Mouse (Mus musculus) thymus, postnatal 25 days (tissue): ENCODE results near the gene Gm20388.

Experiments used
- DNase-seq: peaks from one replicate; pipeline ENCODE4 v3.0.0; 2022

Gm20388 gene

DNA sequence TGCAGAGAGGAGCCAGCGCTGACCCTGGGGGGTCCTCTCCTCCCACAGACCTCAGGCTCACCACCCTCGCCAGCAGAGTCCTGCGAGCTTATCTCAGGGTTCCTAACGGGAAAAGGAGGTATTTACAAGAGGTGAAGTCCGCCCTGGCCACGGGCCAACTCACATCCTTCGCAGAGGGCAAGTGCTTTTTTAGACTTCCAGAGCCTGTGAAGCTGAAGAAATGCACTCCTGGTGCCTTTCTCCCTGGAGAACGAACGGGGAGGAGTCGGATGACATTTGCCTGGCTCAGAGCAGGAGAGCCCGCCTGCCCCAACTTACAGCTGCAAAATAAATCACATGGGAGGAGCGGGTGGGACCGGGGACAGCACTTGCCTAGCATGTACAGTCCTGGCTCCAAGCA is 1117.1 kb downstream of the Gm20388 start:
- DNase-seq: no peak

DNA sequence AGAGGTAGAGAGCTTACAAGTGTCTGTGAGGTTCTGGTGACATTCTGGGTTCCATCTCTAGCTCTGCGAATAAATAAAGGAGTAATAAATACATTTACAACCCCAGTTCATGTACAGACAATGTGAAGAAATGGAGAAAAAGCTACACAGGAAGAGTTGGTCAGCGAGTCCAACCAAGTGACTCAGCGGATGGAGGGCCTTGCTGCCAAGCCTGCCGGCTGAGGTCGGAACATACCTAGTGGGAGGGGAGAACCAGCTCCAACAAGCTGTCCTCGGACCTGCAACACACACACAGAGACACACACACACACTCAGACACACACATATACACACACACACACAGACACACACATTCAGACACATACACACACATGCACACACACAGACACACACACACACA is 1118.4 kb downstream of the Gm20388 start:
- no peak for DNase-seq

GRCm38 (mm10) chr8:121030496-121031040 is 1119.9 kb downstream of the Gm20388 start:
- peak; percentile 56 for DNase-seq

DNA sequence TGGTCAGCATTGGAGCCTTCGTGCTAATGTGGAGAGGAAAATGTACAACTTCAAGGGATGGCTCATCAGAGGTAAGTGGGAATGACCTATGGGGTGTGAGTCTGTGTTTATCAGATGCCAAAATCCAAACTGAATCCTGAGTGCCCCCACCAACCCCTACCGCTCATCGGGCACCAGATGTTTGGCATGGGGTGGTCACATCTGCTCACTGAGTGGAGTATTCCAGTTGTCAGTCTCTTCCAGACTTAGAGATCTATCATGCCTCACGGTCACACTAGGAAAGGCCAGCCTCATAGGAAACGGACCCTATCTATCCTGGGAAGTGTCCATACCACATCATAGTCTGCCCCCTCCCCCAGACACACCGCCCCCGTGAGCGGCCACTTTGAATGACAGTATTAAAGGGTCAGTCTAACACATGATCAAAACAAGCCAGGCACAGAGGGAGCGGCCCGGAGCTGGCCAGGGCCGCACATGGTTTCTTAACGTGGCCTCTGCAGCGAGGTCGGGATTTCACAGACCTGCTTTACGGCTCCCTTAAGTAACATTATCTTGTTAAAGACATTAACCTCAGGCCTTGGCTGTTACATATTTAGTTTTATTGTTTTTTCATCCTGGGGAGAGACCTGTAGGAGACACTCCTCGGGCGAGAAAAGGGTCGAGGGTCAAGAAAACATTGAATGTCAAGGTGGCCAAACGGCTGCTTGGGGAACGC is 1122.8 kb downstream of the Gm20388 start:
- no peak for DNase-seq

DNA sequence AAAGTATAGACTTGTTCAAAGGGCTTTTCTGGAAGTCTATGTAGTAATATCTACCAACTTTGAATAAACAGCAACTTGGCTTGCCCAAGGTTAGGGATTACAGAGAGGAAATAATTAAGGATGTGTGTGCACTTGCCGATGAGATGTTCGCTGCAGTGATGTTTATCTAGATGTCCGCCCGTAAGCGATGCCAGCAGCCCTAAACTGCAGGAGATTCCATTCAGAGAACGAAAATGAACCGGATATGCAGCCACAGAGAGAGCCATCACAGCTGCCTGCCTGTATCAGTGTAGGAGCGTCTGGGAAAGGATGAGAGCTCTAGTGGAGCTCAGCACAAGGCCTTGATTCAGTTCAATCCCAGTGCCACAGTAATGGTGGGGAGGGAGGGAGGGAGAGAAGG is 1125.0 kb downstream of the Gm20388 start:
- no peak for DNase-seq

DNA sequence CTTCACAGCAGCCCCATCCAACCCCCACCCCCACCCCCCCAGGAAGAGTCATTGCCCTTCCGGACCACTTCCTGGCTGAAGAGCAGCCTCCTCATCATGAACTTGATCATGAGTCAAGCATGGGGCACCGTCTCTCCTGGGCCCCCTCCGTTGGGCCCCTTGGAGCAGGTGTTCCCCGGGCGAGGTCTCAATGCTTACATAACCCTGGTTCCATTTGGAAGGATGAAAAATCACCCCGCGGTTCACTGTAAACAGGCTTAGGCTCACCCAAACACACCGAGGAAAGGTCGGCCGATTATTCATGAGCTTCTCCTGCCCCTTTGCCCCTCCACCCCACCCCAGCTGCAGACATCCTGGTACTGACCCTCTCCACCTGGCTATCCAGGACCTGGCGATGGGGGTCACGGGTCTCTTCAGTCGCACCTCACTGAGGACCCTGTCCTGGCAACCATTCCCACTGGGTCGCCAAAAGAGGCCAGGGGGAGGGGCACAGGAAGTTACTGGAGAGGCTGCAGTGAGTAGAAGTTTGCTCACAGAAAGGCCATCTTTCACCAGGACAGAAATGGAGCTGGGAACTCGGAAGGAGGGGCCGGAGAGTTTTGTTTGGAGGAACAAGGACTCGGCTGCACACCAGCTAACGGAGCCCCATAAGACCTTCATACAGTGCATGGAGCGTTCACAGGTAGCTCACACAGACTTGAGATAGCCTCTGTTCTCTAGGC is 1133.2 kb downstream of the Gm20388 start:
- DNase-seq: no peak

- DNase-seq: peak; percentile 37
Observed at GRCm38 (mm10) chr8:121047441-121047840, 1136.8 kb downstream of the Gm20388 start.

GRCm38 (mm10) chr8:121058081-121058480 is 1147.4 kb downstream of the Gm20388 start:
- DNase-seq: no peak

DNA sequence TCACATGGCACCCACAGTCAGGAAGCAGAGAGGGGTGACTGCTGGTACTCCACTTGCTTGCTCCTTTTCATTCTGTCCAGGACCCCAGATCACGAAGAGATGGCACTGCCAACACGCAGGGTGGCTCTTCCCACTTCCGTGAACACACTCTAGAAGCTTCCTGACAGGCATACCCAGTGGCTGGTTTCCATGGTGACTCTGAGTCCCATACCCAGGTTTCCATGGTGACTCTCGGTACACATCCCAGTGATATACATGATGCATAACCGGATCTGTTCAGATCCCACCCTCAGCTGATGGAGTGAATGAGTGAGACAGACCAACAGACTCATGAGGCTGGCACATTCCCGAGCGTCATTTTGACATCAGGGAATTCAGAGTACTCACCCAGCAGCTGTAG is 1148.5 kb downstream of the Gm20388 start:
- no peak for DNase-seq

- no peak for DNase-seq
Observed at GRCm38 (mm10) chr8:121062521-121062920, 1151.9 kb downstream of the Gm20388 start.

GRCm38 (mm10) chr8:121063649-121064048 is 1153.0 kb downstream of the Gm20388 start:
- DNase-seq: no peak

GRCm38 (mm10) chr8:121071454-121071853 is 1160.8 kb downstream of the Gm20388 start:
- no peak for DNase-seq

GRCm38 (mm10) chr8:121072406-121073130 is 1161.9 kb downstream of the Gm20388 start:
- DNase-seq: no peak

- no peak for DNase-seq
Observed at GRCm38 (mm10) chr8:121073174-121074107, 1162.8 kb downstream of the Gm20388 start.

GRCm38 (mm10) chr8:121074108-121074847 is 1163.6 kb downstream of the Gm20388 start:
- no peak for DNase-seq

DNA sequence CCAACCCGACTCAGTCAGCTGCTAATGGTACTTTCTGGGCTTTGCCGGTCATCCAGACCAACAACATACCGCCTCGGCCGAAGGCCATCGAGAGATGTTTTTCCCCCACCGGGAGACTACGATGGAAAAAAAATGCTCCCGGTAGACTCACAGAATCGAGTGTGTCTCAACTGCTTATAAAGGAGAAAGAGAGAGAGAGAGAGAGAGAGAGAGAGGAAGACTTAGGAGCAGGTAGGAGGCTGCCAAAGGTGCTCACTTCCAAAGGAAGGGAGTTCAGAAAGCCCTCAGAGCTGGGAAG is 1164.2 kb downstream of the Gm20388 start:
- DNase-seq: no peak

DNA sequence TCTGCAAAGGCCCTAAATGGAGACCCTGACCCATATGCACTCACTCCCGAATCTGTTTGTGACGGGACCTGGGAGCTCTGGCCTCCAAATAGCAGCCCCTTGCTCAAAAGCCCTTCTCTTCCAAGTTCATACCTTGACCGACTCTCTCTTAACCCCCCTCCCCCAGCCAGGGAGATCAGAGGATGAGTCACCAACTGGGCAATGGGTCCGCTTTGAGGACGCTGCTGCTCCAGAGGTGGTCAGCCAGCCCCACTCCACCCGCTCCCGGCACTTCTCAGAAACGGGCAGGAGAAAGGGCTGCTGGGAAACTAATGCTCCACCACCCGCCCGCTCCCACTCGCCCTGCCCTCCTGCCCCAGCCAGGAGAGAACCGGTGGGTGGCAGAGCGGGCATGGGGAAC is 1165.3 kb downstream of the Gm20388 start:
- no peak for DNase-seq

- DNase-seq: no peak
Observed at GRCm38 (mm10) chr8:121076555-121076954, 1165.9 kb downstream of the Gm20388 start.

DNA sequence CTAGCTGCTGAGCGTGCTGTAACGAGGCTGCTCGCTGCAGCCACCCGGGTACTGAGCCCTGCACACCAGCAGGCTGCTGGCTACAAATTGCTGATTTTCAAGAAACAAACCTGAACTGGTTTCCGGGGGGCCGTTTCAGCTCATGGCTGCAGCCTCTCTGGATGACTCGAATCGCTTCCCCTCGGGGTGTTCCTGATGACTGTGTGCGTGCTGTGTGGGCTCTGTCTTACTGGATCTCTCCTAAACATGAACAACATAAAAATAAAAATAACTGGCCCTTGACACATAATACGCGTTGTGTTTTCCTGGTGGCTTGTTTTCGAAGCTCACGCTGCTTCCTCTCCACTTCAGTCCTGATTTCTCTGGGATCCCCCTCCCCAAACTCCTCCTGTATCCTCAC is 1168.1 kb downstream of the Gm20388 start:
- DNase-seq: no peak

- DNase-seq: no peak
Observed at GRCm38 (mm10) chr8:121079201-121079600, 1168.6 kb downstream of the Gm20388 start.

GRCm38 (mm10) chr8:121079944-121080343 is 1169.3 kb downstream of the Gm20388 start:
- DNase-seq: no peak
